ENCODE assay signal across 8 mouse cellular contexts in the genomic region with DNA sequence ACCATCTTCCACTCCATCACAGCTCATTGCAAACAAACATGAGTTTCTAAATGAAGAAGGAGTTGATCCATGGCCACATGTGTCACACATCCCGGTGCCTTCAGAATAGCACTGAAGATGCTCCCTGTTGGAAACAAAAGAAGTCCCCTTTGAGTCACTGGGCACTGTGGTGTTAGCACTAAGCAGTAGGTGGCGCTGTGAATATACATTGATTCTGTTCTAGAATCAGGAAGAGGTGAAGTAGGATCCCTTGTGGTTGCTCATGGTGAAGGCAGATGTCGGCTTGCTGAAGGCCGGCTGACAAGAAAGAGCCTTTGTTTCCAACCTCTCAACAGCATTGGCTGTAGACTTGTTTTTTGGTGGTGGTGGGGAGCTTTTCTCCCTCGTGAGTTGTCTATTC.
DNase-seq lines count a peak whose midpoint lies in the region.

No protein-coding gene starts in this region.

- peak; percentile 2 to 25 for DNase-seq in heart, adult 18-20 months
- no peak for DNase-seq in heart, adult 9 months (ENCODE audit: low spot score in 2 of 2)
- DNase-seq in urinary bladder, postnatal 25 days (ENCODE audit: low spot score) = peak; percentile 18
- no peak for DNase-seq in urinary bladder, postnatal 10 days (ENCODE audit: low spot score)
- DNase-seq in embryo, embryonic 11 days = peak; percentile 76
- DNase-seq in layer of hippocampus, adult 18-20 months (ENCODE audit: low spot score in 2 of 2) = peak; percentile 18 to 75
- peak; percentile 73 for DNase-seq in lung, postnatal 25 days (ENCODE audit: low spot score)
- DNase-seq in T-cell, adult 2 months (ENCODE audit: low spot score) = no peak

Comparison
In these comparisons a context has a peak if more than half of its experiments do, and no peak if none do; other contexts are left out.
1. DNase-seq: peak in heart, adult 18-20 months (2 of 2), urinary bladder, postnatal 25 days (single experiment), embryo, embryonic 11 days (single experiment), layer of hippocampus, adult 18-20 months (2 of 2) and lung, postnatal 25 days (single experiment); none in heart, adult 9 months (0 of 2), urinary bladder, postnatal 10 days (single experiment) and T-cell, adult 2 months (single experiment).